Mouse (Mus musculus) ES-Bruce4 (cell line): ENCODE measurements at regions not wholly inside any gene's neighbourhood (a gene's known extent, or its start where the extent isn't known, plus 50 kb on each side); places are given as distances from the start of the nearest gene placed in this dataset.

ENCODE experiments used
- CTCF ChIP-seq: IDR thresholded peaks from one replicate; pipeline ENCODE4 v1.8.1; 2011; ENCODE audit warnings: low read depth, low read length
- EP300 ChIP-seq: IDR thresholded peaks from 2 replicates; pipeline ENCODE4 v1.6.1; 2011; ENCODE audit warnings: low read depth, low read length; ENCODE audit not compliant: insufficient read depth
- POLR2A ChIP-seq: IDR thresholded peaks from one replicate; pipeline ENCODE4 v1.8.1; 2011; ENCODE audit warnings: low read length; ENCODE audit not compliant: insufficient read depth

- TF ChIP-seq POLR2A (no peak), CTCF (no peak), EP300 (no peak)
Observed at GRCm38 (mm10) chr11:93765961-93766360, 119.6 kb downstream of the Utp18 start.
